Mouse (Mus musculus): ENCODE results near the gene Ttc39b. TPM values are rescaled to one million over a fixed set of nuclear protein-coding genes. Genes with fewer than 3 reads are reported as not detected.
A peak's percentile ranks its signal among the peaks of the same experiment; 100 is the strongest.

Ttc39b gene
- polyA plus RNA-seq, 1 experiment from 2014 or later = 4.0 TPM

- H3K9me3 ChIP-seq (ENCODE audit: control insufficient read depth, low read length) = no peaks in the 10 kb centered on the region
- WGBS = 54% methylated on average over 9 of the region's 9 CpGs
- peaks cover 30% of the 10 kb centered on the region for H3K4me1 ChIP-seq (replicated peaks; ENCODE audit: control insufficient read depth, insufficient read depth, low read length)
- H3K4me2 ChIP-seq (ENCODE audit: low read depth, low read length) = no peak overlapping the region
- peak; percentile 35 for ATAC-seq (ENCODE audit: low read depth)
- no peak overlapping the region for H3K9ac ChIP-seq (ENCODE audit: low read length)
- H3K4me3 ChIP-seq (ENCODE audit: low read length) = no peak overlapping the region
- H3K36me3 ChIP-seq (ENCODE audit: control insufficient read depth, insufficient read depth, low read length) = no peaks in the 10 kb centered on the region
- H3K27ac ChIP-seq (ENCODE audit: low read length) = no peak overlapping the region
- H3K27me3 ChIP-seq (ENCODE audit: control insufficient read depth, insufficient read depth, low read depth, low read length) = no peaks in the 10 kb centered on the region
Measured at GRCm38 (mm10) chr4:83228664-83229283, 95.3 kb downstream of the Ttc39b start.

GRCm38 (mm10) chr4:83228073-83228472 lies 96.0 kb downstream of the Ttc39b start:
- Histone ChIP-seq H3K4me2 (ENCODE audit: low read depth, low read length) (no peak overlapping the region), H3K27me3 (ENCODE audit: control insufficient read depth, insufficient read depth, low read depth, low read length) (no peaks in the 10 kb centered on the region), H3K4me1 (replicated peaks; ENCODE audit: control insufficient read depth, insufficient read depth, low read length) (peaks cover 25% of the 10 kb centered on the region), H3K27ac (ENCODE audit: low read length) (no peak overlapping the region), H3K36me3 (ENCODE audit: control insufficient read depth, insufficient read depth, low read length) (no peaks in the 10 kb centered on the region), H3K9me3 (ENCODE audit: control insufficient read depth, low read length) (no peaks in the 10 kb centered on the region), H3K4me3 (ENCODE audit: low read length) (no peak overlapping the region), H3K9ac (ENCODE audit: low read length) (no peak overlapping the region)
- WGBS = 74% methylated on average over 10 of the region's 10 CpGs
- no peak for ATAC-seq (ENCODE audit: low read depth)

GRCm38 (mm10) chr4:83225633-83226360 lies 98.3 kb downstream of the Ttc39b start:
- H3K9me3 ChIP-seq (ENCODE audit: control insufficient read depth, low read length) = no peaks in the 10 kb centered on the region
- WGBS = 68% methylated on average over 8 of the region's 8 CpGs
- ATAC-seq (ENCODE audit: low read depth) = no peak
- no peaks in the 10 kb centered on the region for H3K36me3 ChIP-seq (ENCODE audit: control insufficient read depth, insufficient read depth, low read length)
- no peak overlapping the region for H3K27ac ChIP-seq (ENCODE audit: low read length)
- H3K9ac ChIP-seq (ENCODE audit: low read length) = no peak overlapping the region
- H3K4me1 ChIP-seq (replicated peaks; ENCODE audit: control insufficient read depth, insufficient read depth, low read length) = peaks cover 14% of the 10 kb centered on the region
- no peaks in the 10 kb centered on the region for H3K27me3 ChIP-seq (ENCODE audit: control insufficient read depth, insufficient read depth, low read depth, low read length)
- no peak overlapping the region for H3K4me2 ChIP-seq (ENCODE audit: low read depth, low read length)
- H3K4me3 ChIP-seq (ENCODE audit: low read length) = no peak overlapping the region

GRCm38 (mm10) chr4:83224242-83224641 lies 99.8 kb downstream of the Ttc39b start:
- Histone ChIP-seq H3K4me2 (ENCODE audit: low read depth, low read length) (no peak overlapping the region), H3K4me3 (ENCODE audit: low read length) (no peak overlapping the region), H3K36me3 (ENCODE audit: control insufficient read depth, insufficient read depth, low read length) (no peaks in the 10 kb centered on the region), H3K27me3 (ENCODE audit: control insufficient read depth, insufficient read depth, low read depth, low read length) (no peaks in the 10 kb centered on the region), H3K27ac (ENCODE audit: low read length) (no peak overlapping the region), H3K9me3 (ENCODE audit: control insufficient read depth, low read length) (no peaks in the 10 kb centered on the region), H3K4me1 (replicated peaks; ENCODE audit: control insufficient read depth, insufficient read depth, low read length) (peaks cover 13% of the 10 kb centered on the region), H3K9ac (ENCODE audit: low read length) (no peak overlapping the region)
- no peak for ATAC-seq (ENCODE audit: low read depth)
- WGBS = 29% methylated on average over 5 of the region's 5 CpGs

GRCm38 (mm10) chr4:83223197-83223596 lies 100.9 kb downstream of the Ttc39b start:
- Histone ChIP-seq H3K4me3 (ENCODE audit: low read length) (no peak overlapping the region), H3K27me3 (ENCODE audit: control insufficient read depth, insufficient read depth, low read depth, low read length) (no peaks in the 10 kb centered on the region), H3K4me2 (ENCODE audit: low read depth, low read length) (no peak overlapping the region), H3K36me3 (ENCODE audit: control insufficient read depth, insufficient read depth, low read length) (no peaks in the 10 kb centered on the region), H3K4me1 (replicated peaks; ENCODE audit: control insufficient read depth, insufficient read depth, low read length) (peaks cover 3% of the 10 kb centered on the region), H3K27ac (ENCODE audit: low read length) (no peak overlapping the region), H3K9ac (ENCODE audit: low read length) (no peak overlapping the region), H3K9me3 (ENCODE audit: control insufficient read depth, low read length) (no peaks in the 10 kb centered on the region)
- ATAC-seq (ENCODE audit: low read depth) = peak; percentile 84
- WGBS = 51% methylated on average over 5 of the region's 5 CpGs

- WGBS = 79% methylated on average over 13 of the region's 13 CpGs
- Histone ChIP-seq H3K4me2 (ENCODE audit: low read depth, low read length) (no peak overlapping the region), H3K4me3 (ENCODE audit: low read length) (no peak overlapping the region), H3K9me3 (ENCODE audit: control insufficient read depth, low read length) (no peaks in the 10 kb centered on the region), H3K36me3 (ENCODE audit: control insufficient read depth, insufficient read depth, low read length) (no peaks in the 10 kb centered on the region), H3K4me1 (replicated peaks; ENCODE audit: control insufficient read depth, insufficient read depth, low read length) (peaks cover 5% of the 10 kb centered on the region), H3K9ac (ENCODE audit: low read length) (no peak overlapping the region), H3K27me3 (ENCODE audit: control insufficient read depth, insufficient read depth, low read depth, low read length) (no peaks in the 10 kb centered on the region), H3K27ac (ENCODE audit: low read length) (no peak overlapping the region)
- ATAC-seq (ENCODE audit: low read depth) = no peak
Measured at GRCm38 (mm10) chr4:83220761-83221557, 103.1 kb downstream of the Ttc39b start.

- no peaks in the 10 kb centered on the region for H3K9me3 ChIP-seq (ENCODE audit: control insufficient read depth, low read length)
- H3K4me3 ChIP-seq (ENCODE audit: low read length) = no peak overlapping the region
- WGBS = 65% methylated on average over 5 of the region's 5 CpGs
- H3K36me3 ChIP-seq (ENCODE audit: control insufficient read depth, insufficient read depth, low read length) = no peaks in the 10 kb centered on the region
- no peaks in the 10 kb centered on the region for H3K27me3 ChIP-seq (ENCODE audit: control insufficient read depth, insufficient read depth, low read depth, low read length)
- no peak overlapping the region for H3K27ac ChIP-seq (ENCODE audit: low read length)
- no peak for ATAC-seq (ENCODE audit: low read depth)
- no peak overlapping the region for H3K9ac ChIP-seq (ENCODE audit: low read length)
- H3K4me2 ChIP-seq (ENCODE audit: low read depth, low read length) = no peak overlapping the region
- H3K4me1 ChIP-seq (replicated peaks; ENCODE audit: control insufficient read depth, insufficient read depth, low read length) = peaks cover 13% of the 10 kb centered on the region
Measured at GRCm38 (mm10) chr4:83219253-83219652, 104.8 kb downstream of the Ttc39b start.

GRCm38 (mm10) chr4:83217128-83217527 lies 106.9 kb downstream of the Ttc39b start:
- Histone ChIP-seq H3K27me3 (ENCODE audit: control insufficient read depth, insufficient read depth, low read depth, low read length) (no peaks in the 10 kb centered on the region), H3K4me1 (replicated peaks; ENCODE audit: control insufficient read depth, insufficient read depth, low read length) (peaks cover 11% of the 10 kb centered on the region), H3K4me3 (ENCODE audit: low read length) (no peak overlapping the region), H3K27ac (ENCODE audit: low read length) (no peak overlapping the region), H3K9ac (ENCODE audit: low read length) (no peak overlapping the region), H3K9me3 (ENCODE audit: control insufficient read depth, low read length) (no peaks in the 10 kb centered on the region), H3K4me2 (ENCODE audit: low read depth, low read length) (no peak overlapping the region), H3K36me3 (ENCODE audit: control insufficient read depth, insufficient read depth, low read length) (no peaks in the 10 kb centered on the region)
- 87% methylated on average over 5 of the region's 5 CpGs for WGBS
- no peak for ATAC-seq (ENCODE audit: low read depth)

- Histone ChIP-seq H3K9me3 (ENCODE audit: control insufficient read depth, low read length) (no peaks in the 10 kb centered on the region), H3K27me3 (ENCODE audit: control insufficient read depth, insufficient read depth, low read depth, low read length) (no peaks in the 10 kb centered on the region), H3K36me3 (ENCODE audit: control insufficient read depth, insufficient read depth, low read length) (no peaks in the 10 kb centered on the region), H3K4me3 (ENCODE audit: low read length) (no peak overlapping the region), H3K4me2 (ENCODE audit: low read depth, low read length) (no peak overlapping the region), H3K27ac (ENCODE audit: low read length) (peak overlapping the region; percentile 91), H3K4me1 (replicated peaks; ENCODE audit: control insufficient read depth, insufficient read depth, low read length) (peaks cover 11% of the 10 kb centered on the region), H3K9ac (ENCODE audit: low read length) (no peak overlapping the region)
- ATAC-seq (ENCODE audit: low read depth) = no peak
- WGBS = 76% methylated on average over 7 of the region's 7 CpGs
Measured at GRCm38 (mm10) chr4:83216381-83216780, 107.7 kb downstream of the Ttc39b start.
